In the genomic region with DNA sequence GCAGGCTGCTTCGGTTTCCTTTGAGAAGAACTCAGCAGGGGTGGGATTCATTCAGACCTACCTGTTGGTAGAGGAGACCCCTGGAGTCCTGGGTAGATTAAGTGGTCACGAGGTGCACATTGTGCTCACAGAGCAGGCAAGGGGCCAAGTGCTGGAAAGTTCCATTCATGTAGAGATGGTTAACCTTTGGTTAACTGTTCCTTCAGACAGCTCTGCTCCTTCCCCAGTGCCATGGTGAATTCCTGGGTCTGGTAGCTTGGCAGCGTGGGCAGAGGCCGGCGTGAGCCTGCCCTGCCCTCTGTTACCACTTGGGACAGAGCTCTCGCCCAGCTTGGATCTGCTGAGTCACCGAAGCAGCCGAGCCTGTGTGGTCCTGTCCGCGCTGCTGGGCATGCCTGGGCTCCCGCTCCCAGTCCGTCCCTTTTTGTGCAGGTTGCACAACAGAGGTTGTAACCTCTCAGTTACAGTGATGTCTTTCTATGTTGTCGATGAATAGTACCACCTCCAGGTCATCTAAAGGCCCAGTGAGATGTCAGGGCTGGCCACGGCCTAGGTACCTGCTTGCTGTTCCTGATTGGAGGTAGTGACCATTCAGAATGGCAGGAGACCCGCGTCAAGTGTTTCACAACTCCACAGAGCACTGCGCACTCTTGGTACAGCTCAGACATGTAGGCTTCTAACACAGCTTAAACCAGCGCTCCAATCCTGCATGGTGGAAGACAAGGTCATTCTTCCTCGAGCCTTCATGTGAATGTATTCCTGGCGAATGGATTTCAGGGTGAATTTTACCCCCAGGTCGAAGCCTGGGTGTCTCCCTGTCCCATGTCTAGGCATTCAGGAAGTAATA, we compare ENCODE assay signal across 7 mouse cellular contexts. TPM values are rescaled to one million over a fixed set of nuclear protein-coding genes. Genes with fewer than 3 reads are reported as not detected.
A peak's percentile ranks its signal among the peaks of the same experiment; 100 is the strongest.
DNase-seq lines count a peak whose midpoint lies in the region; ATAC-seq and TF ChIP-seq lines count a peak whose summit lies in the region.

No protein-coding gene starts in this region.

- no peak overlapping the region for H3K9ac ChIP-seq in liver, embryonic 14.5 days (replicated peaks)

- peak; percentile 21 for DNase-seq in testis, postnatal 14 days (ENCODE audit: low spot score)
- DNase-seq in testis, postnatal 10 days (ENCODE audit: low spot score): no peak
- peak; percentile 53 to 70 for DNase-seq in cerebellum, postnatal 25 days
- peak; percentile 26 to 48 for DNase-seq in heart, postnatal 14 days
- no peak for DNase-seq in liver, embryonic 14.5 days (ENCODE audit: low read depth in 3 of 3, low spot score in 3 of 3)
- DNase-seq in thymus, adult 18-20 months: no peak

- intact Hi-C loops in heart, postnatal 14 days (cut with DNase I): loop anchor here (5.0 to 10.0 kb wide), 2 partner anchors 338 to 886 kb away; no protein-coding TSS in a partner anchor

- H3K4me2 ChIP-seq in liver, embryonic 14.5 days (ENCODE audit: low read depth): no peak overlapping the region

- H3K4me1 ChIP-seq in liver, embryonic 14.5 days (replicated peaks; ENCODE audit: control insufficient read depth in 2 of 2, insufficient read depth in 2 of 2, low read length in 1 of 2): peaks cover 0 to 4% of the 10 kb centered on the region in 2 experiments; a peak in 2 of 4 replicates
- peaks cover 32% of the 10 kb centered on the region for H3K4me1 ChIP-seq in olfactory bulb, adult 2 months (ENCODE audit: control insufficient read depth, insufficient read depth, low read length)

- peak; percentile 64 for ATAC-seq in liver, embryonic 14.5 days (ENCODE audit: insufficient read depth)

- whole genome bisulfite sequencing in liver, embryonic 14.5 days (ENCODE audit: insufficient replicate concordance): 56% methylated on average over 21 of the region's 21 CpGs
- WGBS in olfactory bulb, adult 2 months: 69% methylated on average over 21 of the region's 21 CpGs

- no peaks in the 10 kb centered on the region for H3K27me3 ChIP-seq in liver, embryonic 14.5 days (ENCODE audit: control insufficient read depth, insufficient read depth, low read length)

- no peaks in the 10 kb centered on the region for H3K9me3 ChIP-seq in liver, embryonic 14.5 days (ENCODE audit: control insufficient read depth, low read length)

- no peaks in the 10 kb centered on the region for H3K36me3 ChIP-seq in liver, embryonic 14.5 days (replicated peaks; ENCODE audit: control insufficient read depth, insufficient read depth, low read depth)

- TF ChIP-seq EP300 in liver, embryonic 14.5 days (IDR thresholded peaks at IDR 0.05; ENCODE audit: low read depth): no peak

- no peak overlapping the region for H3K4me3 ChIP-seq in liver, embryonic 14.5 days (ENCODE audit: insufficient read depth in 1 of 2, low read depth in 2 of 2, low read length in 2 of 2)
- no peak overlapping the region for H3K4me3 ChIP-seq in olfactory bulb, adult 2 months (ENCODE audit: insufficient read depth, low read depth, low read length)

- no peak for TF ChIP-seq POLR2A in olfactory bulb, adult 2 months (IDR thresholded peaks at IDR 0.05; ENCODE audit: insufficient read depth, low read depth, low read length)

- no peak overlapping the region for H3K27ac ChIP-seq in liver, embryonic 14.5 days
- H3K27ac ChIP-seq in olfactory bulb, adult 2 months (ENCODE audit: insufficient read depth, low read depth, low read length): peak overlapping the region; percentile 48; the same call in 1 of the 2 replicates

- TF ChIP-seq CTCF in liver, embryonic 14.5 days (IDR thresholded peaks at IDR 0.05; ENCODE audit: low read depth): peak; percentile 30
- no peak for TF ChIP-seq CTCF in olfactory bulb, adult 2 months (IDR thresholded peaks at IDR 0.05; ENCODE audit: insufficient read depth, low read depth, low read length)

RNA-seq across cellular contexts. Expression of gene Arntl, which starts 53.3 kb away (rescaled TPM):
- total RNA-seq in heart, postnatal 14 days (2021): 1 to 10 TPM; 8.6 to 9.6 TPM
- 2.8 and 4.1 TPM in 2 replicates for polyA plus RNA-seq in liver, embryonic 14.5 days (2012; rRNA removed)
- polyA plus RNA-seq in liver, embryonic 14.5 days (2014; fragmentation: Nextera tagmentation; extraction: Ambion mirVana): 4.6 and 5.1 TPM in 2 replicates
- not detected in 2 replicates for polyA plus RNA-seq in olfactory bulb, adult 2 months (2012; ENCODE audit: insufficient read depth, insufficient read length, low replicate concordance, missing spikeins)

Comparison
In these comparisons a context has a peak if more than half of its experiments do, and no peak if none do; other contexts are left out.
1. DNase-seq: peak in testis, postnatal 14 days (single experiment), cerebellum, postnatal 25 days (2 of 2) and heart, postnatal 14 days (2 of 2); none in testis, postnatal 10 days (single experiment), liver, embryonic 14.5 days (0 of 3) and thymus, adult 18-20 months (0 of 2).